Mouse (Mus musculus) layer of hippocampus, postnatal 14 days (tissue): ENCODE data around the gene Tagap. TPM values are rescaled to one million over a fixed set of nuclear protein-coding genes. Genes with fewer than 3 reads are reported as not detected.
"Not testable (repeated sequence)": the region's sequence is repeated elsewhere in the genome, so short reads cannot be mapped to it uniquely, and the experiment has no call there.

ENCODE experiments used
- DNase-seq, 2 experiments: peaks; one replicate each; pipeline ENCODE4 v3.0.0; 2021 to 2022; ENCODE audit warnings: low spot score in 2 of 2, mixed read lengths in 1 of 2
- total RNA-seq, 2 experiments: library from RNA; stranded (reverse); gene quantifications; 2 replicates each; pipeline ENCODE4 v1.2.3; 2021

The Tagap gene
- total RNA-seq, 2 experiments from 2014 or later: 3.9 to 4.7 TPM

GRCm38 (mm10) chr17:7914596-7915227, 11.1 kb upstream of the Tagap start:
- DNase-seq: no peak

DNA sequence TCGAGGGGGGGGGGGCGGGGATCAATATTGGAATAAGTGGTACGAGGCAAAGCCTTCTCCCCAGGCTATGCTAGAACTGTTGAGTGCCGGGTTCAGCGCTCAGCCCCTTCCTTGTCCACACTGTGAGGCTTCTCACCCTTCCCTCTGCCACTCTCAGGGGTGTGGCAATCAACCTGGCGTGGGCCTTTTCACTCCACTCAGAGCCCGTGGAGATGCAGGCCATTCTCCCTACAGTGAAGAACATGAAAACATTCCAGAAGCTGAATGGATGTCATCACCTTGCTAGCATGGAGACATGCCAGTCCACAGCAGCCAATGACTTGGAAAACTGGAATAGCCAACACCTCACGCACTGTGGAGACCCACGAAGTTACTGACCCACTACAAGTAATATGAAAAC, 10.0 kb upstream of the Tagap start:
- no peak for DNase-seq

DNA sequence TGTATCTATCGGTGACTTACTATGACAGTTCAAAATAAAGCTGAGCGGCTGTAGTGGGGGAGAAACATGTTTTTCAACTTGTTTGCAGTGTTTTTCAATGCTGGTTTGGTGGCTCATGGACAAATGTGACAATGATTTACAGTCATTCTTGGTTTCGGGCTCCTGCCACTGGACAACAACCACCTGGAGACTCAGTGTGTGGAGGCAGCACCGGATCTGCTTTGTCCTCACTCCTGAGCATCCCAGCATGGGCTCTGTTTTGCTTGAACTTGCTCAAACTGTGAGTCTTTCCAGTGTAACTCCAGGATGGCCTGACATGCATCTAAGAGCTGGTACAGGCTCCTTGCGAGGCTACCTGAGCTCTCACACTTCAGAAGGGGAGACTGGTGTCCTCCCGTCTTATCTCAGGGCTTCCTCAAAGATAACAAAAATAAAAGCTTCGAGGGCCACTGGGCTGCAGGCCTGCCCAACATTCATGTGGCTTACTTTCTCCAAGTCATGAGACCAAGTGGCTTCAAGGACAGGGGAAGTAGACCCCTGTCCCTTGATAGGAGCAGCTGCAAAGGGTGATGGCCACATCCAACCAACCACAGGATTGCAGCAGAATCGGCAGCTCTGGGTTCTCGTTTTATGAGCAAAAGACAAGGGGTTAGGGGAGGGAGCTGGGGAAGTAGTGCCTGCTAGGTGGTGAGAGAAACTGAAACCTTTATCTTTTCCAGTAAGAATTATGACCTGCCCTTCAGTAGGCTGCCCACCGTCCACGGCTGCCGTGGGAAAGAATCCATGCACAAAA, 8.8 kb upstream of the Tagap start:
- no peak for DNase-seq

GRCm38 (mm10) chr17:7918355-7918754, 7.4 kb upstream of the Tagap start:
- DNase-seq: no peak

DNA sequence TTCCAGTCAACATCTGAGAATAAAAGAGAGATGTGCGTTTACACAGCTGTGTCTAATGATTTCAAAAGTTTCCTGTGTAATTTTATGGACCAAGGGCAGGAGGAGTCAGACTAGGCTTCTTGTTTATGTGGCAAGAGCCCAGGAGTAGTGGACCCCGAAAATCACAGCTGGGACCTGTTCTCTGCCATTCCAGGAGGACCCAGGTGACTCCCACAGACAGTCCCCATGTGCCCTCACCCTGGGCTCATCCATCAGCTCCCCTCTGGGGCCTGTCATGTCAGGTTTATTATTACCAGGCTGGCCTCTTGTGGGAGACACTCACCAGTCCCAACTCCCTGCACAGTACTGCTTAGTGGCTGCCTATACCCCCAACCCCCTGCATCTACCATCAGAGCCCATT, 6.6 kb upstream of the Tagap start:
- DNase-seq: no peak

GRCm38 (mm10) chr17:7922564-7922963, 3.2 kb upstream of the Tagap start:
- no peak for DNase-seq

DNA sequence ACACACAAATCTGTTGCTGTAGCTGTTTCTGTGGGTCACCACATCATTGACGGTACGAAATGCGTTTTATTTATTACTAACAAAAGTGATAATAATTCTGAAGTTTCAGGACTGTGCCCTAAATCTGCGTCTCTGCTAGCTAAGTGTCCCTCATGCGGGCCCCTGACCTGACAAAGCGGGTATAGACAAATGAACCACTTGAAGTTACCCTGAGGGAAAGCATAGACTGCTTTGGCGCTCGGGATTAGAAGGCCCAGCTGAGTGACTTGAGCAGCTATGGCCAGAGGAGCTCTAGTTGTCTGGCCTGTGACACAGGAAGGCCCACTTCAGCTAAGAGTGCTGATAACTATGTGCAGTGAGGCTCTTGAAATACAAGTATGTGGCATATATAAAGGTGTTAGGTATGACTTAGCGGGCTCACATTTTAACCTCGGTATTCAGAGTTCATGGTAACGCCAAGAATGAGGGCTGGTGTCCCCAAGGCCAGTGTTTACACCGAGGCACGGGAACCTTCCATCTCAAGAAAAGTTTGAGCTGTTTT, 1.5 kb upstream of the Tagap start:
- no peak for DNase-seq

- DNase-seq: peak; percentile 56 to 77
Observed at GRCm38 (mm10) chr17:7927582-7928535, 2.1 kb downstream of the Tagap start.

DNA sequence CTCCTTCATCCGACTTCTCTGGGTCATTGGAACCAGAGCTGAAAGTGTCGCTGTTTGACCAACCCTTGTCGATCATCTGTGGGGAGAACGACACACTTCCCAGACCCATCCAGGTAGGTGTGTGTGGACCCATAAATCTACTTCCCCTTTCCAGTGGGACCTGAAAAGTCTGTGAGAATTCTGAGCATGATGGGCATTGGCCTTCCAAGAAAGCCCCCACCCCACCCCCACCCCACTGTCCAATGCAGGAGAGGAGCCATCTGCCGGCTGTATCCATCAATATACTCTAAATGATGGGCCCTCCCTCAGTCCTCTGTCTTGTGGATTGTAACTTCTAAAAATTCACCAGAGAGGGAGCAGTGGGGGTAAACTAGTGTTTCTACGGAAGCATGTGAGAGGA, 2.9 kb downstream of the Tagap start:
- no peak for DNase-seq

- no peak for DNase-seq
Observed at GRCm38 (mm10) chr17:7929279-7929678, 3.5 kb downstream of the Tagap start.

DNA sequence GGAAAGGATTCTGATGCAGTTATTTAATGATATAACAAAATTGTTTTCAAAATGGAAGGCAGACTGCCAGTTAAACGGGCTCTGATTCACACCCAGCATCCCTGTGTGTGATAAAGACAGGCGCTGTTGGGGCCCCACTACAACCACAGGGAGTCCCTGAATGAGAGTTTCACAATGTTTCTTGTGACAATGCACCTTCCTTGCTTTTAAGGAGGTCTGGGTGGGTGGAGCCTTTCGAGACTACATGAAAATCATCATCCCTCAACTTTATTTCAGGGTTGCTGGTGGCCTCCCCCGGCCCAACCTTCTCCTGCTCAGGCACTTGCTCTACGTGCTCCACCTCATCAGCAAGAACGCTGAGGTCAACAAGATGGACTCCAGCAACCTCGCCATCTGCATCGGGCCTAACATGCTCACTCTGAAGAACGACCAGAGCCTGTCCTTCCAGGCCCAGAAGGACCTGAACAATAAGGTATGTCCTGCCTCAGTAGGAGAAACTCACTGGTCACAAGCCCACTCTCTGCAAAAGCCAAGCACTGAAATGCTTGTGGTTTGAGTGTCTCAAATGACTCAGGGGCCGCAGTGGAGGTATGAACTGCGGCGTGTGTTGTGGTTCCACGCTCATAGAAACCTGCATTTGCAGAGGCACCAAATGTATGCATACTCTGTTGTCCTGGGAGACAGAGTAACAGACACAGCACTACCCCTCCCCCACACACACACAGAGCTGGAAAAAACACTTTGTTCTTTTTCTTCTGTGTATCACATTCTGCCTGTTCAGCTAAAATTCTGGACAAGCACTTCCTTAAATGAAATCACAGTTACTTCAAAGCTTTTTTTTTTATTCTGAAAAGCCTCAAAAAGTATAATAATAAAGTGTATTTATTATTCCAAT, 5.5 kb downstream of the Tagap start:
- no peak for DNase-seq

DNA sequence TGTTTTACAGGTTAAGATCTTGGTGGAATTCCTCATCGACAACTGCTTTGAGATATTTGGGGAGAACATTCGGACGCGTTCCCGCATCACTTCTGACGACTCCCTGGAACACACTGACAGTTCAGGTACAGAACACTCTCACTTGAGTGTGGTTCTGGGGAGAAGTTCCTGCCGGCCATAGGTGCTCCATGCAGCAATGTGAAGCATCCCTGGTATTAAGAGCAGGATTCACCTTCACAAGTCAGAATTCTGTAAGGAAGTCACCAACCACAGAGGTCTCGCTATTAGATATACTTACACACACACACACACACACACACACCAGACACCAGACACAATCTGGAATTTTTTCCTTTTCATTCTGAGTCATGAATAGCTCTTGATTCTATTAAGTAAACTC, 6.3 kb downstream of the Tagap start:
- DNase-seq: not testable (repeated sequence)

GRCm38 (mm10) chr17:7939640-7940039, 13.8 kb downstream of the Tagap start:
- DNase-seq: peak in 1 of 2 experiments; percentile 45

DNA sequence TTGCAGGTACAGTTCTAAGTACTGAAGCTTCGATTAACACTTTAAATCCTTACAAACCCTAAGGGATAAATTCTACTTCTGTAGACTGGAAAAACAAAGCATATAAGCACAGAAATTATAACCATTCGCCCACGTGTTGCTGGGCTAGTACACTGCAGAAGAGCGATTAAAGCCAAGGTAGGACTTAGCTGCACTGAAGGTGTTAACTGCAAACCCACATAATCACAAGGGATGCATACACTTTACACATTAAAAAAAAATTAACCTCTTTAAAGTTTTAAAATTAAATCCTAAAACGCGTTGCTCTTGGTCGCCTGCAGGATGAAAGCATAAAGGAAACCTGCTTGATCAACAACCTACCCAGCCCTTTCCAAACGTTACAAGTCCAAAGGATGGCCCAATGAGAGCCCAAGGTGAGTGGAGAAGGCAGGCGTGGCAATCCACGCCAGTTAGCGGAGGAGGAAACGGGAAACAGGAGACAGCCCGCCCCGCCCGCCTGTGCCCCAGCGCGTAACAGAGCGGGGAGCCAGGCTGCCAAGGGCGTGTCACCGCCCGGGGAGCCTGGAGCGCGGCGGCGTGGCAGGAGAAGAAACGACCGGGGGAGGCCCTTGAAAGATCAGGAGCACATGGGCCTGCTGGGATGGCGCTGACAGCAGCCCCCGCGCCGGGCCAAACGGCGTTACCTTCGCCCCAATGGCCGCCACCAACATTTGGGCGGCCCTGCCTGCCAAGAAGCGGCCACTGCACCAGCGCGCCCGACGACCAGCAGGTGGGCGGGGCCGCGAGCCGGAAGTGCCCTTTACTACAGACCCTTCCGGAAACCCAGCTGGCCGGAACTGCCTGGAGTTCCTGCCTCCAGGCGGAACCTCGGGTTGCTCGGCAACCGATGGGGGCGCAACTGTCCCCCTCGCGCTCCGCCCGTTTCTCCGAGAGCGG, 19.6 kb downstream of the Tagap start, which contains the start of gene Rsph3a:
TSS of gene Rsph3a (plus strand) at position 498 of the 936 bp plus-strand sequence.
- DNase-seq: peak; percentile 75 to 85

GRCm38 (mm10) chr17:7946053-7946627, 20.3 kb downstream of the Tagap start:
- not testable (repeated sequence) for DNase-seq

DNA sequence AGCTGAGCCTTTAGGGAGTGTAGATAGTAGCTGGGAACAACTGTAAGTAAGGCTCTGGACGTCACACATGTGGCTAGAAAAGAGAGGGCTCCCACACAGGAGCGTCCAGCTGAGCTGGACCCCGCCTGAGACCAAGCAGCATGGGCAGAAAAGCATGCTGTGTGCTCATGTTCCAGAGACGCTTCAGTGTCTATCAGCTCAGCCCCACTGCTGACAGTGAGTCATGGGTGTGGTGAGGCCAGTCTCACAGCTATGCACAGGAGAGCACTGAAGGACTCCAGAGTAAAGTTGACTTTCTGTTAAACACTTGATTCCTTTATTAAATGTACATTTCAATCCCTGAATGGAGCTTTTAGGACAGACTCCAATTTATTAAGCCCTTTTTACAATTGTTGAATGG, 25.5 kb downstream of the Tagap start:
- DNase-seq: not testable (repeated sequence)

GRCm38 (mm10) chr17:7957242-7957641, 31.4 kb downstream of the Tagap start:
- DNase-seq: not testable (repeated sequence)

DNA sequence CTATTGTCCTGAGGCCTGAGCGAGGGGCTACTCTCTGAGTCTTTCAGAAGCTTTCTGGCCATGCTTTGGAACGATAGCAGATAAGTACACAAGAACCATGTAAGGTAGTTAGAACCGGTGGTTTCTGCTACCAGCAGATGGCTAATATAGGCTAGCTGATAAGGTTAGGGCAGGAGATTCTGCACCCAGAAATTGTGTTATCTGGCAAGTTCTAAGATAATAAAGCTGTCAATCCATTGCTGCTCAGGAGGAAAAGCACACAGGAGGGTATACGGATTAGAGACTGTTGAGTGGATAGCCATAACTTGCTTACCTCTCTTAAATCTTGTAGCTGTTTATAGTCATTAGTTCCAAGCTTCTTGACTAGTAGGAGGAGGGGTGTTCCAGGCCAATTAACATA, 37.5 kb downstream of the Tagap start:
- DNase-seq: not testable (repeated sequence)

GRCm38 (mm10) chr17:7964398-7964797, 38.6 kb downstream of the Tagap start:
- not testable (repeated sequence) for DNase-seq
